Mouse (Mus musculus): ENCODE data around the gene Prkag1.
A peak's percentile ranks its signal among the peaks of the same experiment; 100 is the strongest.
"Not testable (repeated sequence)": the region's sequence is repeated elsewhere in the genome, so short reads cannot be mapped to it uniquely, and the experiment has no call there.

The Prkag1 gene

GRCm38 (mm10) chr15:98822147-98822546 lies 9.2 kb downstream of the Prkag1 start:
- no peak for DNase-seq (ENCODE audit: low spot score)

- DNase-seq (ENCODE audit: low spot score), result no peak
Measured at GRCm38 (mm10) chr15:98821403-98821802, 9.9 kb downstream of the Prkag1 start.

GRCm38 (mm10) chr15:98820937-98821336 lies 10.4 kb downstream of the Prkag1 start:
- DNase-seq (ENCODE audit: low spot score), result no peak

- DNase-seq (ENCODE audit: low spot score), result no peak
Measured at GRCm38 (mm10) chr15:98818171-98818570, 13.2 kb downstream of the Prkag1 start.

GRCm38 (mm10) chr15:98812741-98813424 lies 18.4 kb downstream of the Prkag1 start:
- DNase-seq (ENCODE audit: low spot score), result no peak

- not testable (repeated sequence) for DNase-seq (ENCODE audit: low spot score)
Measured at GRCm38 (mm10) chr15:98810212-98810611, 21.1 kb downstream of the Prkag1 start.

- DNase-seq (ENCODE audit: low spot score), result no peak
Measured at GRCm38 (mm10) chr15:98809390-98809789, 21.9 kb downstream of the Prkag1 start, which contains the start of gene Ddn. Gene Ddn (minus strand): TSS chr15:98809490.

- DNase-seq (ENCODE audit: low spot score), result no peak
Measured at GRCm38 (mm10) chr15:98808651-98809134, 22.6 kb downstream of the Prkag1 start.

GRCm38 (mm10) chr15:98807895-98808650 lies 23.2 kb downstream of the Prkag1 start:
- DNase-seq (ENCODE audit: low spot score), result no peak

GRCm38 (mm10) chr15:98806809-98807770 lies 24.2 kb downstream of the Prkag1 start:
- no peak for DNase-seq (ENCODE audit: low spot score)

GRCm38 (mm10) chr15:98806071-98806808 lies 25.1 kb downstream of the Prkag1 start:
- DNase-seq (ENCODE audit: low spot score), result no peak

- DNase-seq (ENCODE audit: low spot score), result no peak
Measured at GRCm38 (mm10) chr15:98805324-98806040, 25.8 kb downstream of the Prkag1 start.

GRCm38 (mm10) chr15:98804054-98804453 lies 27.3 kb downstream of the Prkag1 start:
- peak; percentile 68 for DNase-seq (ENCODE audit: low spot score)

- DNase-seq (ENCODE audit: low spot score), result no peak
Measured at GRCm38 (mm10) chr15:98802926-98803325, 28.4 kb downstream of the Prkag1 start.

GRCm38 (mm10) chr15:98799396-98799795 lies 31.9 kb downstream of the Prkag1 start:
- DNase-seq (ENCODE audit: low spot score), result peak; percentile 88

- DNase-seq (ENCODE audit: low spot score), result no peak
Measured at GRCm38 (mm10) chr15:98798903-98799302, 32.4 kb downstream of the Prkag1 start.

GRCm38 (mm10) chr15:98797835-98798492 lies 33.4 kb downstream of the Prkag1 start:
- no peak for DNase-seq (ENCODE audit: low spot score)

GRCm38 (mm10) chr15:98796803-98797595 lies 34.3 kb downstream of the Prkag1 start:
- no peak for DNase-seq (ENCODE audit: low spot score)

GRCm38 (mm10) chr15:98793141-98793698 lies 38.1 kb downstream of the Prkag1 start:
- no peak for DNase-seq (ENCODE audit: low spot score)

Measured in adipocyte (in vitro differentiated cells).